Mouse (Mus musculus) neural tube, embryonic 14.5 days (tissue): ENCODE results near the gene Sowahb. TPM values are rescaled to one million over a fixed set of nuclear protein-coding genes. Genes with fewer than 3 reads are reported as not detected.

ENCODE experiments used
- ATAC-seq: fragments of 200-750 bp; cut with Nextera tagmentation; 2 replicates; pipeline ENCODE4 v1.8.0; 2017; ENCODE audit warnings: low read depth, mild to moderate bottlenecking, moderate TSS enrichment, moderate library complexity
- H3K27ac ChIP-seq: fragments of 300-500 bp; sonication (generic); 2 replicates; pipeline ENCODE4 v1.5.1; 2014; ENCODE audit warnings: low read depth, mild to moderate bottlenecking, control low read depth, low read length, moderate library complexity, mixed read lengths
- H3K27me3 ChIP-seq: fragments of 300-500 bp; sonication (generic); 2 replicates; pipeline ENCODE4 v1.6.1; 2014; ENCODE audit warnings: low read length; ENCODE audit not compliant: control insufficient read depth, insufficient read depth
- H3K36me3 ChIP-seq: fragments of 300-500 bp; sonication (generic); 2 replicates; pipeline ENCODE4 v1.6.1; 2014; ENCODE audit warnings: low read length, mixed read lengths; ENCODE audit not compliant: control insufficient read depth, insufficient read depth
- H3K4me1 ChIP-seq: fragments of 300-500 bp; sonication (generic); 2 replicates; pipeline ENCODE4 v1.6.1; 2014; ENCODE audit warnings: low read length; ENCODE audit not compliant: control insufficient read depth, insufficient read depth
- H3K4me2 ChIP-seq: fragments of 300-500 bp; sonication (generic); 2 replicates; pipeline ENCODE4 v1.6.1; 2014; ENCODE audit warnings: mild to moderate bottlenecking, low read depth, low read length, control low read depth
- H3K4me3 ChIP-seq: fragments of 300-500 bp; sonication (generic); 2 replicates; pipeline ENCODE4 v1.5.1; 2014; ENCODE audit warnings: low read depth, low read length, control low read depth, mixed read lengths
- H3K9ac ChIP-seq: fragments of 300-500 bp; sonication (generic); replicated peaks from 2 replicates; pipeline ENCODE4 v1.6.1; 2014; ENCODE audit warnings: low read depth, mild to moderate bottlenecking, control low read depth, low read length, mixed read lengths
- H3K9me3 ChIP-seq: fragments of 300-500 bp; sonication (generic); 2 replicates; pipeline ENCODE4 v1.6.1; 2016; ENCODE audit warnings: low read length; ENCODE audit not compliant: control insufficient read depth
- WGBS: fragments of 180-500 bp; shearing (Covaris S2); extraction: QIAGEN DNeasy Blood & Tissue Kit; methylation state at CpG from one replicate; pipeline ENCODE4 v1.1.7; 2014; 5-methylcytosine and 5-hydroxymethylcytosine counted together
- polyA plus RNA-seq: library from polyadenylated mRNA; unstranded; fragments of >200 nt; fragmentation: Nextera tagmentation; extraction: Ambion mirVana; gene quantifications from 2 replicates; pipeline ENCODE4 v1.2.1, GENCODE M21; 2014

The Sowahb gene
- polyA plus RNA-seq, 1 experiment from 2014 or later = not detected

GRCm38 (mm10) chr5:93000060-93000459 lies 44.8 kb downstream of the Sowahb start:
- ATAC-seq = no peak
- WGBS = 87% methylated on average over 6 of the region's 6 CpGs
- H3K36me3 ChIP-seq = no peaks in the 10 kb centered on the region
- no peak overlapping the region for H3K9ac ChIP-seq
- no peaks in the 10 kb centered on the region for H3K27me3 ChIP-seq
- no peak overlapping the region for H3K27ac ChIP-seq
- H3K9me3 ChIP-seq = no peaks in the 10 kb centered on the region
- no peak overlapping the region for H3K4me3 ChIP-seq
- no peaks in the 10 kb centered on the region for H3K4me1 ChIP-seq
- no peak overlapping the region for H3K4me2 ChIP-seq

- Histone ChIP-seq H3K4me2 (no peak overlapping the region), H3K27ac (no peak overlapping the region), H3K4me3 (no peak overlapping the region), H3K4me1 (no peaks in the 10 kb centered on the region), H3K9me3 (no peaks in the 10 kb centered on the region), H3K9ac (no peak overlapping the region), H3K27me3 (no peaks in the 10 kb centered on the region), H3K36me3 (no peaks in the 10 kb centered on the region)
- WGBS = 54% methylated on average over 5 of the region's 5 CpGs
- ATAC-seq = no peak
Observed at GRCm38 (mm10) chr5:92998494-92999016, 46.3 kb downstream of the Sowahb start.

GRCm38 (mm10) chr5:92997428-92998120 lies 47.2 kb downstream of the Sowahb start:
- 52% methylated on average over 5 of the region's 5 CpGs for WGBS
- Histone ChIP-seq H3K4me2 (no peak overlapping the region), H3K36me3 (no peaks in the 10 kb centered on the region), H3K4me3 (no peak overlapping the region), H3K9ac (no peak overlapping the region), H3K27ac (no peak overlapping the region), H3K9me3 (no peaks in the 10 kb centered on the region), H3K27me3 (no peaks in the 10 kb centered on the region), H3K4me1 (no peaks in the 10 kb centered on the region)
- ATAC-seq = no peak; the same call in 1 of the 2 replicates

- 92% methylated on average over 2 of the region's 2 CpGs for WGBS
- Histone ChIP-seq H3K4me3 (no peak overlapping the region), H3K9ac (no peak overlapping the region), H3K36me3 (no peaks in the 10 kb centered on the region), H3K9me3 (no peaks in the 10 kb centered on the region), H3K27ac (no peak overlapping the region), H3K27me3 (no peaks in the 10 kb centered on the region), H3K4me1 (no peaks in the 10 kb centered on the region), H3K4me2 (no peak overlapping the region)
- ATAC-seq = no peak
Observed at GRCm38 (mm10) chr5:92994861-92995260, 50.0 kb downstream of the Sowahb start.

GRCm38 (mm10) chr5:92994309-92994708 lies 50.5 kb downstream of the Sowahb start:
- no peak overlapping the region for H3K4me2 ChIP-seq
- H3K36me3 ChIP-seq = no peaks in the 10 kb centered on the region
- H3K27ac ChIP-seq = no peak overlapping the region
- no peak overlapping the region for H3K9ac ChIP-seq
- no peaks in the 10 kb centered on the region for H3K9me3 ChIP-seq
- no peaks in the 10 kb centered on the region for H3K4me1 ChIP-seq
- no peak for ATAC-seq
- no peak overlapping the region for H3K4me3 ChIP-seq
- WGBS = 89% methylated on average over 6 of the region's 6 CpGs
- no peaks in the 10 kb centered on the region for H3K27me3 ChIP-seq

- Histone ChIP-seq H3K4me3 (no peak overlapping the region), H3K9ac (no peak overlapping the region), H3K27ac (no peak overlapping the region), H3K36me3 (no peaks in the 10 kb centered on the region), H3K27me3 (no peaks in the 10 kb centered on the region), H3K9me3 (no peaks in the 10 kb centered on the region), H3K4me1 (no peaks in the 10 kb centered on the region), H3K4me2 (no peak overlapping the region)
- no peak for ATAC-seq
- WGBS = 87% methylated on average over 3 of the region's 3 CpGs
Observed at GRCm38 (mm10) chr5:92992106-92992505, 52.7 kb downstream of the Sowahb start.

Other genes with a start within 250 kb of the Sowahb start
- gene Sept11, start 48.4 kb upstream of the Sowahb start, polyA plus RNA-seq = 135 and 167 TPM in 2 replicates
- 145 and 174 TPM in 2 replicates for gene Ccni, start 161.5 kb upstream of the Sowahb start, polyA plus RNA-seq
- gene 2010109A12Rik, start 161.5 kb upstream of the Sowahb start, polyA plus RNA-seq = 1.3 and 1.4 TPM in 2 replicates
- 72.6 and 92.5 TPM in 2 replicates for gene Ccng2, start 222.2 kb upstream of the Sowahb start, polyA plus RNA-seq